Mouse (Mus musculus): Measurements from ENCODE around the gene Sag.

Gene Sag

GRCm38 (mm10) chr1:87853601-87854361, 50.3 kb downstream of the Sag start:
- DNase-seq (ENCODE audit: low spot score in 2 of 2): peak; percentile 38

GRCm38 (mm10) chr1:87854411-87854810, 50.9 kb downstream of the Sag start:
- no peak for DNase-seq (ENCODE audit: low spot score in 2 of 2)

GRCm38 (mm10) chr1:87854851-87855251, 51.4 kb downstream of the Sag start:
- peak; percentile 60 to 70 for DNase-seq (ENCODE audit: low spot score in 2 of 2)

GRCm38 (mm10) chr1:87855522-87855921, 52.0 kb downstream of the Sag start:
- DNase-seq (ENCODE audit: low spot score in 2 of 2): no peak

- peak; percentile 61 to 68 for DNase-seq (ENCODE audit: low spot score in 2 of 2)
These were observed 53.3 kb downstream of the Sag start for GRCm38 (mm10) chr1:87856823-87857222.

- no peak for DNase-seq (ENCODE audit: low spot score in 2 of 2)
These were observed 54.6 kb downstream of the Sag start for GRCm38 (mm10) chr1:87858031-87858430.

- no peak for DNase-seq (ENCODE audit: low spot score in 2 of 2)
These were observed 55.0 kb downstream of the Sag start for GRCm38 (mm10) chr1:87858529-87858928.

GRCm38 (mm10) chr1:87863602-87864001, 60.1 kb downstream of the Sag start:
- no peak for DNase-seq (ENCODE audit: low spot score in 2 of 2)

- no peak for DNase-seq (ENCODE audit: low spot score in 2 of 2)
These were observed 61.4 kb downstream of the Sag start for GRCm38 (mm10) chr1:87864889-87865288.

GRCm38 (mm10) chr1:87866672-87867071, 63.2 kb downstream of the Sag start:
- peak; percentile 69 to 77 for DNase-seq (ENCODE audit: low spot score in 2 of 2)

GRCm38 (mm10) chr1:87871546-87871945, 68.1 kb downstream of the Sag start:
- no peak for DNase-seq (ENCODE audit: low spot score in 2 of 2)

- DNase-seq (ENCODE audit: low spot score in 2 of 2): no peak
These were observed 69.6 kb downstream of the Sag start for GRCm38 (mm10) chr1:87873081-87873480.

GRCm38 (mm10) chr1:87876065-87876464, 72.6 kb downstream of the Sag start:
- DNase-seq (ENCODE audit: low spot score in 2 of 2): peak; percentile 34 to 40

GRCm38 (mm10) chr1:87877552-87878283, 74.2 kb downstream of the Sag start:
- peak in 1 of 2 experiments; percentile 35 for DNase-seq (ENCODE audit: low spot score in 2 of 2)

- DNase-seq (ENCODE audit: low spot score in 2 of 2): no peak
These were observed 75.6 kb downstream of the Sag start for GRCm38 (mm10) chr1:87879034-87879433.

GRCm38 (mm10) chr1:87879494-87880325, 76.2 kb downstream of the Sag start:
- DNase-seq (ENCODE audit: low spot score in 2 of 2): peak in 1 of 2 experiments; percentile 21

GRCm38 (mm10) chr1:87880326-87880627, 76.8 kb downstream of the Sag start:
- DNase-seq (ENCODE audit: low spot score in 2 of 2): no peak

GRCm38 (mm10) chr1:87880856-87881255, 77.4 kb downstream of the Sag start:
- DNase-seq (ENCODE audit: low spot score in 2 of 2): no peak

GRCm38 (mm10) chr1:87881726-87882125, 78.2 kb downstream of the Sag start:
- DNase-seq (ENCODE audit: low spot score in 2 of 2): no peak

- no peak for DNase-seq (ENCODE audit: low spot score in 2 of 2)
These were observed 79.1 kb downstream of the Sag start for GRCm38 (mm10) chr1:87882554-87882953.

GRCm38 (mm10) chr1:87890960-87891359, 87.5 kb downstream of the Sag start:
- DNase-seq (ENCODE audit: low spot score in 2 of 2): no peak

GRCm38 (mm10) chr1:87891634-87892033, 88.2 kb downstream of the Sag start:
- no peak for DNase-seq (ENCODE audit: low spot score in 2 of 2)
